Mouse (Mus musculus) layer of hippocampus, adult 9-10 months (tissue): ENCODE results near the gene Vps33b.

Experiments
- DNase-seq: peaks from one replicate; pipeline ENCODE4 v3.0.0; 2022; ENCODE audit warnings: low spot score

The Vps33b gene

GRCm38 (mm10) chr7:80269751-80270255, 354 bp downstream of the Vps33b start:
- DNase-seq: no peak

DNA sequence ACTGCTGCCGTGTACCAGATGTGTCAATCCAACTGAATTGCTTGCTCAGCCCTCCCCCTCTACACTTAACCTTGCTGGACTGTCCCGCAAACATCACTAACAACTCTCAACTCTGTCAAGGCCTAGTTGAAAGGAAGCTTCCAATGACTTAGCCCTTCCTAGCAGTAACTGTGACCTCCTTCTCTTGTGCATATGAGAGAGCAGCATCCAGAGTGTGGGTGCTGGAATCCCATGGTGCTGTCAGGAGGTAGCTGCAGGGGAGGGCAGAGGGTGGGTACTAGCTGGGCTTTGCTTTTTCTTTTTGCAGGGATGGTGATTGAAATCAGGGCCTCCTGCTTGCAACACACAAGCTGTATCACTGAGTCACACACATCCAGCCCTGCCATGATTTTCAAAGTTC, 4.0 kb downstream of the Vps33b start:
- DNase-seq: no peak

- no peak for DNase-seq
Observed at GRCm38 (mm10) chr7:80276374-80276773, 6.9 kb downstream of the Vps33b start.

DNA sequence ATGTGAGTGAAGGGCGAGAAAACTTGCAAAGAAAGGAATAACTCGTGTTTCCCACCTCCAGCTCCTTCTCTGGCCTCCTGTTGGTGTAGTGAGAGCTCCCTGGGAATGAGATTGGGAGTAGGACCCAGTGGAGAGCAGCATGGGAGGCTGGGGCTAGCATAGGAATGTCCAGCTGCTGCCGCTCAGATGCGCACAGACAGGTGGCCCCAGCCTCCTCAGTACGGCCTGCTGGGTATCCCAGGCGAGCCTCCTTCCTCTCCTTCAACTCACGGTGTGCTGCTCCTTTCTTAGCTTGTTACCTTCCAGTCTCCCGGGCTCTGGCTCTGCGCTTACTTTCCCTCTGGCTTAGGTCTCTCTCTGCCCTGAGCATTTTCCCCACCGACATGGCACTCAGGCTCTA, 10.6 kb downstream of the Vps33b start:
- no peak for DNase-seq

DNA sequence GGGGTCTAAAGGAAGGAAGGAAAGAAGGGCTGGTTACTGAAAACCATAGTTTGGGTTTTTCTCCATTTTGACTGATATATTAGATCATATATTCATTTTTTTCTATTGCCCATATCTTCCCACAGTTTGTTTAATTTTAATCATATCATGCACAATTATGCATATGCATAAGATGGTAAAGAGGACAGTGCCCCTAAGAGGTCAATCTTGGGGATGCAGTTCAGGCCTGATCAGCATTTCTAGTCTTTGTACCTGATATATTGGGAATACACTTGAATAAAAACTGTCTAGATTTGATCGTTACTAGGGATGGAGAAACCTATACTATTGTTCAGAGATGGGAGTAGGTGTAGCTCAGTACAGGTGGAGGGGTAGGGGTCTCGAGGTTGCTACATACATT, 11.5 kb downstream of the Vps33b start:
- no peak for DNase-seq

DNA sequence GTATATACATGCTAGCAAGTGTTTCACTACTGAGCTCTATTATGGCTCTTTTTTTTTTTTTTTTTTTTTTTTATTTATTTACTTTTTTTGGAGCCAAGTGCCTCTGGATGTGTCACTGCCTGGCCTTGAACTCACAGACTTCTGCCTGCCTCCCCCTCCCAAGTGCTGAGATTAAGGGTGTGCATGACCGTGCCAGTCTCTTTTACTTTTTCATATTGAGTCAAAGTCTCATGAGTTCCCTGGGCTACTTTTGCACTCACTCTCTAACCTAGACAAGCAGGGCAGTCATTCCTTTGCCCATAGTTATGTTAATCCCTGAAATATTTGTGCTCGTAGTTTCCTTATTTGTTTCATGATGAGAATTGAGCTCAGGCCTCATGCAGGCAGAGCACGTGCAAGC, 12.2 kb downstream of the Vps33b start:
- DNase-seq: no peak

DNA sequence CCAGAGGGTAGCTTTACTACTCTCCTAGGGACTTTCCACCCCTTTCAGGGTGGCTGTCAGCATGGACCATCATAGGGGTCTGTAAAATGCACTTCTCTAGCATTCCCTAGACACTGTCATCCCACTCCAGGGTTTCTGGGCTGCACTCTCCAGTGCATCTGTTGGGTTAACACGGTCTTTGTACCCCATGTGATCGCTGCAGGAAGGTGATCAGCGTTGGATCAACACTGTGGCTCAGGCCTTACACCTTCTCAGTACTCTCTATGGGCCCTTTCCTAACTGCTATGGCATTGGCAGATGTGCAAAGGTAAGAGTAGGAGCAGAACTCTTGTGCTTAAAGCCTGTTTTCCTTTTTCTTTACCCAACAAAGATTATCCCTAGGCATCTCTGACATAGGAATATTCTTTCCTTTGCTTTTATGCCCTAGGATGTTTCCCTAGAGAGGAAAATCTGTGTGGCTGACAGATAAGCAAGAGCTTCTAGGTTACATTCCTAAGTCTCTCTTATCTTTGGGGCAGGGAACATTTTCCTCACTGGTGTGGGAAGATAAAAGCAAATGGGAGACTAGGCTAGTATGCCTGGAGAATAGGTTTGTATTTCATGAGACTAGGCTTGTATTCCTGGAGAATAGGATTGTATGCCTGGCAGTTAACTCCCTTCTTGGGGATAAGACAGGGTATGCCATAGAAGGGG, 13.9 kb downstream of the Vps33b start:
- DNase-seq: no peak

DNA sequence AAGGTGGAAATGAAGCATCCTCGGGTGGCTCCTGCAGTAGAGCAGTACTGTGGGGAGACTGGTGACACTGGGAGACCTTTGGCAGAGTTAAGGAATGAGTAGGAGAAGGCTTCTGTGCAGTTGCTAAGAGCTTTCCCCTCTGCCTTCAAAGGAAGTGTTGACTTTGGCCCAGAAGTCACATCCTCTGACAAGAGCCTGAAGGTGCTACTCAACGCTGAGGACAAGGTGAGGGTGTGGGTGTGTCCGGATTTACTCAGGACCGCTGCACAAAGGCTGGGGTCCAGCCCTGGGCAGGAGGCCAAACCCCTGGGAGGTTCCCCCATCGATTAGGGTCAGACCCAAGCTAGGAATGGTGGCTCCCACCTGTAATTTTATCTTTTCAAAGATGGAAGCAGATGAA, 14.9 kb downstream of the Vps33b start:
- DNase-seq: no peak

GRCm38 (mm10) chr7:80285725-80286124, 16.3 kb downstream of the Vps33b start:
- DNase-seq: no peak

DNA sequence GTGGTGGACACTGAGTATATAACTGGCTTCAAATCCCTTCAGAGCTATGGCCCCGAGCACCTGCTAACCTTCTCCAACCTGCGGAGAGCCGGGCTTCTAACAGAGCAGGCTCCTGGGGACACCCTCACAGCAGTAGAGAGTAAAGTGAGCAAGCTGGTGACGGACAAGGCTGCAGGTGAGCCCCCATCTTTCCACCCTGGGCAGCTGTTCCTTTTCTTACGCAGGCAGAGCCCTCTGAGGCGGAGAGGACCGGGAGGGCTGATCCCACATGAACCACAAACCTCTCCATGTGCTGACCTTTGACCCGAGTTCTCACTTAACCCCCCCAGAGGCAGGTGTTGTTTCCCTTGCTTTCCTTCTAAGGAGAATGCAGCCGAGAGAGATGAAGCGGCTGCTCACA, 18.3 kb downstream of the Vps33b start:
- no peak for DNase-seq

DNA sequence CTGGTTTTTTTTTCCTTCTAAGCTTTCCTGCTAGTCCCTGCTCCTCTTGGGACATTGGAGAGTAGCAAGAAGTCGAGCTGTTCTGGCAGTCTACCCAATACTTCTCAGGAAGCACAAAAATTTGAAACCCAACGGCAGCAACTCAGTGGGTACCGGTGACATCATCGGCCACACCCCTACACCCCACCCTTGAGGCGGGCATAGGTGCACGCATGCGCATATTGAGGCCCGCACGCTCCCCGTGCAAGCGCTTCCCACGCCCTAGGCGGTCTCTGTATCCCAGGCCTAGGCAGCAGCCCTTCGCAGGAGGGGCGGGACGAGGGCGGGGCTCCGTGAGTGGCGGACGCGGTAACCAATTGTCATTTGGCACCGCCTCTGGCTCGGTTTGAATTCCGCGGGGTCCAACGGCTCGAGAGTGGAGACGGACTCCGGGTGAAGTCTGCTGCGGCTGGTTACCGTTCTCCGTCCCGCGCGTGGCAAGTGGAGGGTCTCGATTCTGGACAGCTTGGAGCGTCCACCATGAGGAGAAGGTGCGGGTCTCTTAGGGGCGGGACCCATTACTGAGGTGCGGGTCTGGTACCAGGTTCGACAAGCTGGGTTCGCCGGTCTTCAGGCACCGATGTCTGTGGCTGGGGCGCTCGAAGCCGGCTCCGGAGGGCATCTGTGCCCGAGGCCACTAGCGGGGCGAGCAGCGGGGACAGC, 24.8 kb downstream of the Vps33b start, which contains the start of gene Prc1:
Gene Prc1 (plus strand): TSS at position 389 of the 702 bp plus-strand sequence.
- DNase-seq: peak; percentile 99

DNA sequence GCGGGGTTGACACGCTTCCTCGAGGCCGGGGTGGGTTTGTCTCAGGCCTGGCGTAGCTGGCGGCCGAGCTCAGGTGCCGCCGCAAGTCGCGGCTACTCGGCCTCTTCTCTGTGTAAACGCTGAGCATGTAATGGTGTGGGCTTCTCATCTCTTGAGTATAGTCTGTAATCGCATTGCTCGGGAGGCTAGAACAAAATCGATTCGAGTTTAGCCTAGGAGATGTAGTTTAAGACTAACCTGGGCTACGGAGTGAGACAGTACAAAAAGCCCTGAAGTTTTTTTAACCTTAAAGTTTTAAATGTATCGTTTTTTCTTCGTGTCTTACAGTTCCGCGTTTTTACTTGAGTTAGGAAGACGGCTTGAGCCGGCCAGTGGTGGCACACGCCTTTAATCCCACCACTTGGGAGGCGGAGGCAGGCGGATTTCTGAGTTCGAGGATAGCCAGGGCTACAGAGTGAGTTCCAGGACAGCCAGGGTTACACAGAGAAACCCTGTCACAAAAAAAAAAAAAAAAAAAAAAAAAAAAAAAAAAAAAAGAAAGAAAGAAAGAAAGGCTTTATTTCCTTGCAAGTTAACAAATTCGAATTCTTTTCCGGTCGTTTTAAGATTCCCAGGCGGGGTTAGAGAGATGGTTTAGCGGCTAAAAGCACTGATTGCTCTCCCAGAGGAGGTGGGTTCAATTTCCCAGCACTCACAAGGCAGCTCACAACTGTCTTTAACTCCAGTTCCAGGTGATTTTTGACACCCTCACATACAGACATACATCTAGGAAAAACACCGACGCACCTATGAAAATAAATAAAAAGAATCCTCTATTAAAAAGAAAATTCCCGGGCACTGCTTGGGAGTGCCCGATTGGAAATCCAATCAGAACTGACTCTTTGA, 25.6 kb downstream of the Vps33b start:
- DNase-seq: no peak

GRCm38 (mm10) chr7:80296462-80296861, 27.0 kb downstream of the Vps33b start:
- no peak for DNase-seq

DNA sequence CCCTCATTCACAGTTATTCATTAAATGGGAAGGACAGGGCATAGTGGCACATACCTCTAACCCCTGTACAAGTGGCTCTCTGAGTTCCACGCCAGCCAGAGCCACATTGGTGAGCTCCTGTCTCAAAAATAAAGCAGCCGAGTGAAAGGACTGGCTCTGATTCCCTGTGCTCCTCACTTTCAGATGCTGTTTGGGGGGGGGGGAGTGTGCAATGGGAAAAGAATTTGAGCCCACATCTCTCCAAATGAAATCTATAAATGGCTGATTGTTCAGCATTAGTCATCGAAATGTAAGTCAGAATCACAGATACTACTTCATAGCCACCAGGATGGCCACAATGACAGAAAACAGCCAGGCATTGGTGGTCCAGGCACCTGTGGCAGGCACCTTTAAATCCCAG, 27.6 kb downstream of the Vps33b start:
- DNase-seq: no peak

- DNase-seq: no peak
Observed at GRCm38 (mm10) chr7:80298754-80299153, 29.3 kb downstream of the Vps33b start.

DNA sequence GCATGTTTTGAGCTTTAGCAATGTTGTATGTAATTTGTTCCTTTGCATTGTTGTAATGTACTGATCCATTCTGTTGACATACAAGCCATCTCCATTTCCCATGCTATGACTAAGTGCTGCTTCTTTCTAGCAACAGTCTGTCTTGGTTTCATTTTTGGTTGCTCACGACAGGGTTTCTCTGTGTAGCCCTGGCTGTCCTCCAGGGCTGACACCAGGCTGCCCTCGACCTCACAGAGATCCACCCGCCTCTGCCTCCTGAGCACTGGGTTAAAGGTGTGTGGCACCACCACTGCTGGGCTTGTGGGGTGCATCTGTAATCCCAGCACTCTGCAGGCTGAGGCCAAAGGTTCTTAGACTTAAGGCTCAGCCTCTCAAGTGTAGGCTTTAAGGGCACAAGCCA, 30.1 kb downstream of the Vps33b start:
- DNase-seq: no peak

DNA sequence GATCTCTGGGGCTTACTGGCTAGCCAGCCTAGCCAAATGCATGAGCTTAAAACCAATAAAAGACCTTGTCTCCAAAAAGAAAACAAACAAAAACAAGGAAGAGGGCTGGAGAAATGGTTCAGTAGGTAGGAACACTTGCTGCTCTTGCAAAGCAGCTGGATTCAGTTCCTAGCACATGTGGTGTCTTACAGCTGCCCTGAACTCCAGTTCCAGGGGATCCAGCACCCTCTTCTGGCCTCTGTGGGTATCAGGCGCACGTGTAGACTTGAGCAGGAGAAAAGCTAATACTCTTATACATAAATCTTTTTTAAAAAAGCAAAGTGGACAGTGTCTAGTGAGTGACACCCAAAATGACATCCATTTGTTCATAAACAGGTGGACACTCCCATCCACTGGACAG, 32.1 kb downstream of the Vps33b start:
- no peak for DNase-seq

GRCm38 (mm10) chr7:80307766-80308165, 38.3 kb downstream of the Vps33b start:
- DNase-seq: no peak

GRCm38 (mm10) chr7:80310771-80311170, 41.3 kb downstream of the Vps33b start:
- DNase-seq: no peak

- DNase-seq: no peak
Observed at GRCm38 (mm10) chr7:80315733-80316132, 46.3 kb downstream of the Vps33b start.

DNA sequence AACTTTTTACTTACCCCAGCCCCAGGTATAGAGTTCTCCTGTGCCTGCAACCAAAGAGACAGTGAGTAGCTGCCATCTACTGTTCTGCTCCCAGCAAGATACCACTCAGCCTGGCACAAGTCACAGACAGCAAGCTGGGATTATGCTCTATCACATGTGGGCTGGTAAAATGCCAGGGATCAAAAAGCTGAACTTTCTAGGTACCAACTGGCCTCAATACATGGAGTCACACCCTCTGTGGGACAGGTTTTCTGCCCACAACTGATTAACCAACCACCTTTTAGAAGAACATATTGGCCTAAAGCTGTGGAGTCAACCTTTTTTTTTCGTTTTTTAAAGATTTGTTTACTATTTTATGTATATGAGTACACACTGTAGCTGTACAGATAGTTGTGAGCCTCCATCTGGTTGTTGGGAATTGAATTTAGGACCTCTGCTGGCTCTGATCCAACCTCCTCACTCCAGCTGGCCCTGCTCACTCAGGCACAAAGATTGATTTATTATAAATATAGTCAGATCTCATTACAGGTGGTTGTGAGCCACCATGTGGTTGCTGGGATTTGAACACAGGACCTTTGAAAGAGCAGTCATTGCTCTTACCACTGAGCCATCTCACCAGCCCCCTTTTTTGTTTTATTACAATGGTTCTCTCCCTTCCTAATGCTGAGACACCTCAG, 48.1 kb downstream of the Vps33b start:
- no peak for DNase-seq

DNA sequence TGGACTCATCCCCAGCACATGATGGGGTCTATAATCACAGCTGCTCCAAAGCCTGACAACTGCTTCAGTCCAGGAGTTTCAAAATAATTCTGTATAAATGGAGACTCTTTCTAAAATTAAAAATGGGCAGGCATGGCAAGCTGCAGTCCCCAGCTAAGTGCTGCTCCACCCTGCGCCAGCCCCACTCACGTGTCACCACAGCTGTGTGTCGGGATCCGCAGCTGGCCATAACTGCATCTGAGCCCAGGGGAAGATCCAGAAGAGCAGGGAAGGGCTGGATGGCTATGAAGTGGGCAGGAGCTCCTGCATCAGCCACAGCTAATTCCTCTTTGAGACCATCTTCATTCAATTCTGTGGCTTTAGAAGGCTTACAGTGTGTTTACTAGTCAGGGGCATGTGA, 49.2 kb downstream of the Vps33b start:
- DNase-seq: no peak
